Mouse (Mus musculus) cerebellum, postnatal 25 days (tissue): ENCODE data around the gene Fkbp5.
"Not testable (repeated sequence)": the region's sequence is repeated elsewhere in the genome, so short reads cannot be mapped to it uniquely, and the experiment has no call there.

Experiments
- DNase-seq, 2 experiments: peaks; one replicate each; pipeline ENCODE4 v3.0.0; 2021; ENCODE audit warnings: mixed read lengths in 2 of 2

The Fkbp5 gene

GRCm38 (mm10) chr17:28517441-28517955, at the start of gene Fkbp5:
Gene Fkbp5 (minus strand): TSS chr17:28517527.
- peak in 1 of 2 experiments; percentile 50 for DNase-seq

GRCm38 (mm10) chr17:28565181-28565580, 47.9 kb upstream of the Fkbp5 start:
- DNase-seq: no peak

GRCm38 (mm10) chr17:28561613-28562012, 44.3 kb upstream of the Fkbp5 start:
- no peak for DNase-seq

GRCm38 (mm10) chr17:28560598-28560997, 43.3 kb upstream of the Fkbp5 start, which contains the start of gene Clps:
Gene Clps (minus strand): TSS chr17:28560766.
- DNase-seq: no peak

- DNase-seq: no peak
Observed at GRCm38 (mm10) chr17:28557772-28558171, 40.4 kb upstream of the Fkbp5 start.

GRCm38 (mm10) chr17:28556635-28557396, 39.5 kb upstream of the Fkbp5 start:
- DNase-seq: no peak

- not testable (repeated sequence) for DNase-seq
Observed at GRCm38 (mm10) chr17:28554021-28554420, 36.7 kb upstream of the Fkbp5 start.

GRCm38 (mm10) chr17:28553040-28553793, 35.9 kb upstream of the Fkbp5 start:
- DNase-seq: peak; percentile 66 to 77

GRCm38 (mm10) chr17:28549111-28549510, 31.8 kb upstream of the Fkbp5 start, which contains the start of gene Clpsl2:
Gene Clpsl2 (plus strand): TSS chr17:28549411.
- no peak for DNase-seq

GRCm38 (mm10) chr17:28548550-28548949, 31.2 kb upstream of the Fkbp5 start:
- no peak for DNase-seq

GRCm38 (mm10) chr17:28546925-28547324, 29.6 kb upstream of the Fkbp5 start:
- DNase-seq: no peak

GRCm38 (mm10) chr17:28537881-28538280, 20.6 kb upstream of the Fkbp5 start:
- no peak for DNase-seq

GRCm38 (mm10) chr17:28533327-28533726, 16.0 kb upstream of the Fkbp5 start:
- DNase-seq: no peak

GRCm38 (mm10) chr17:28532557-28532956, 15.2 kb upstream of the Fkbp5 start:
- no peak for DNase-seq

- DNase-seq: no peak
Observed at GRCm38 (mm10) chr17:28531946-28532345, 14.6 kb upstream of the Fkbp5 start.

- DNase-seq: no peak
Observed at GRCm38 (mm10) chr17:28530506-28530905, 13.2 kb upstream of the Fkbp5 start, which contains the start of gene Armc12. Gene Armc12 (plus strand): TSS chr17:28530806.

GRCm38 (mm10) chr17:28529116-28529515, 11.8 kb upstream of the Fkbp5 start:
- no peak for DNase-seq

- peak; percentile 89 to 92 for DNase-seq
Observed at GRCm38 (mm10) chr17:28528043-28528351, 10.7 kb upstream of the Fkbp5 start.

- no peak for DNase-seq
Observed at GRCm38 (mm10) chr17:28527184-28528042, 10.1 kb upstream of the Fkbp5 start.

- DNase-seq: no peak
Observed at GRCm38 (mm10) chr17:28524831-28525430, 7.6 kb upstream of the Fkbp5 start.

- DNase-seq: no peak
Observed at GRCm38 (mm10) chr17:28524009-28524695, 6.8 kb upstream of the Fkbp5 start.
